Mouse (Mus musculus): ENCODE measurements around the gene Tiam2. TPM values are rescaled to one million over a fixed set of nuclear protein-coding genes. Genes with fewer than 3 reads are reported as not detected.

The Tiam2 gene
- polyA plus RNA-seq, 1 experiment from 2014 or later = 5.3 TPM

DNA sequence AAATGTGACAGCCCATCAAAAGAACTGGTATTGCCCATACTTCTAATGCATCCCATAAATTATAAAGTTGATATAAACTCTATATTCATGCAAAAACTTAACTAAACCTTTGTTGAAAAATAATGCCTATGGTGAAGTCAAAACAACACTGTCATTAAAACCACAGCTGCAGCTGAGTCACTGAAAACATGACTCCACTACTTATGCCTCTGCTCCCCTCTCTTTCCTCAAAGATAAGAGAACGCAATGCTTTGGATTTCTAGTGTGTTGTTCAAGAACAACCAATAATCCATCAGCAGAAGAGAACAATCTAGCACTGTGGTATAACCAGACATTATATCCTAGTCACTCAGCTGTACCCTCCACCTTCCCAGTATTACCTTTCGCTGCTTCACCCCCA lies 213.9 kb downstream of the Tiam2 start:
- no peaks in the 10 kb centered on the region for H3K4me1 ChIP-seq
- 95% methylated on average over 2 of the region's 2 CpGs for WGBS
- no peak for DNase-seq (ENCODE audit: extremely low spot score, low spot score)
- no peaks in the 10 kb centered on the region for H3K9me3 ChIP-seq
- no peaks in the 10 kb centered on the region for H3K27me3 ChIP-seq (ENCODE audit: poor library complexity, severe bottlenecking)
- no peak overlapping the region for H3K4me3 ChIP-seq
- no peak overlapping the region for H3K27ac ChIP-seq
- peaks cover 17% of the 10 kb centered on the region for H3K36me3 ChIP-seq (replicated peaks)

DNA sequence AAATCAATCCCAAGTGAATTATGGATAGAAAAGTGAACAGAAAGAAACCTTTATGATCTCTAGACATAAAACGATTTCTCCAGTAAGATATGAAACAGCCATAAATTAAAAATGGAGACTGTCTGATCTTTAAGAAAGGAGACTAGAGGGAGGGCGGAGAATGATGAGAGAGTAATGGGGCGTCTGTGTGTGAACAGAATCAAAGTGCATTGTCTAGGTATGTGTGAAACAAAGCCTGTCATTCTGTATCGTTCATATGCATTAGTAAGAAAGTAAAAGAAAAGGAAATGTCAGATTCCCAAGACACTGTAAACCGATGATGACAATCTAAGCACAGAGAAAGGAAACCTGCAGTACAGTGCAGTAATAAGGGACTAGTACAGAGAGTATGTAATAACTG lies 214.7 kb downstream of the Tiam2 start:
- Histone ChIP-seq H3K4me3 (no peak overlapping the region), H3K27ac (no peak overlapping the region)
- no peak for DNase-seq (ENCODE audit: extremely low spot score, low spot score)

DNA sequence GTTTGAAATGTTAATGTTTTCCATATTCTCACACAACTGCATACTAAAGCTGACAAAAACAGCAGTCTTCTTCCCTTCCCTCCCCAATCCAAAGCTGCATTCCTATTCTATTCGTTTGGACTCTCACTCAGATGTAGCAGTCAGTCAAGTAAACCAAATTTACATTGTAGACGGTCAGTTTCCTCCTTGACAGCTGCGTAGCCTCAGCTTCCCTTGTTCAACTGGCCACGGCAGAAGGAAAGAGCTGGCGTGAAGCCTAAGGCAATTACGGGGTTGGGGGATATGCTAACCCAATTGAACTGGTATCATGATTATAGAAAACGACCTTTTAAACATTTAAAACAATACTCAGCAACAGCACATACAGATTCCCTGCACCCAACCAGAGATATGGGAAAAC lies 221.4 kb downstream of the Tiam2 start:
- H3K4me1 ChIP-seq = no peaks in the 10 kb centered on the region
- no peak overlapping the region for H3K27ac ChIP-seq
- 78% methylated on average over 7 of the region's 7 CpGs for WGBS
- peaks cover 8% of the 10 kb centered on the region for H3K36me3 ChIP-seq (replicated peaks)
- H3K9me3 ChIP-seq = no peaks in the 10 kb centered on the region
- no peak for DNase-seq (ENCODE audit: extremely low spot score, low spot score)
- H3K27me3 ChIP-seq (ENCODE audit: poor library complexity, severe bottlenecking) = no peaks in the 10 kb centered on the region
- no peak overlapping the region for H3K4me3 ChIP-seq

More for the DNA sequence above, 214.7 kb downstream of the Tiam2 start:
- WGBS = 92% methylated on average over 5 of the region's 5 CpGs
- H3K36me3 ChIP-seq (replicated peaks) = peaks cover 17% of the 10 kb centered on the region
- H3K27me3 ChIP-seq (ENCODE audit: poor library complexity, severe bottlenecking) = no peaks in the 10 kb centered on the region
- no peaks in the 10 kb centered on the region for H3K4me1 ChIP-seq
- H3K9me3 ChIP-seq = no peaks in the 10 kb centered on the region

- H3K27me3 ChIP-seq (ENCODE audit: poor library complexity, severe bottlenecking) = no peaks in the 10 kb centered on the region
- H3K4me1 ChIP-seq = peaks cover 27% of the 10 kb centered on the region
- peaks cover 15% of the 10 kb centered on the region for H3K36me3 ChIP-seq (replicated peaks)
- H3K27ac ChIP-seq = no peak overlapping the region
- DNase-seq (ENCODE audit: extremely low spot score, low spot score) = no peak
- H3K9me3 ChIP-seq = no peaks in the 10 kb centered on the region
- 87% methylated on average over 1 of the region's 1 CpGs for WGBS
- no peak overlapping the region for H3K4me3 ChIP-seq
These were observed 229.9 kb downstream of the Tiam2 start for GRCm38 (mm10) chr17:3556251-3556650.

DNA sequence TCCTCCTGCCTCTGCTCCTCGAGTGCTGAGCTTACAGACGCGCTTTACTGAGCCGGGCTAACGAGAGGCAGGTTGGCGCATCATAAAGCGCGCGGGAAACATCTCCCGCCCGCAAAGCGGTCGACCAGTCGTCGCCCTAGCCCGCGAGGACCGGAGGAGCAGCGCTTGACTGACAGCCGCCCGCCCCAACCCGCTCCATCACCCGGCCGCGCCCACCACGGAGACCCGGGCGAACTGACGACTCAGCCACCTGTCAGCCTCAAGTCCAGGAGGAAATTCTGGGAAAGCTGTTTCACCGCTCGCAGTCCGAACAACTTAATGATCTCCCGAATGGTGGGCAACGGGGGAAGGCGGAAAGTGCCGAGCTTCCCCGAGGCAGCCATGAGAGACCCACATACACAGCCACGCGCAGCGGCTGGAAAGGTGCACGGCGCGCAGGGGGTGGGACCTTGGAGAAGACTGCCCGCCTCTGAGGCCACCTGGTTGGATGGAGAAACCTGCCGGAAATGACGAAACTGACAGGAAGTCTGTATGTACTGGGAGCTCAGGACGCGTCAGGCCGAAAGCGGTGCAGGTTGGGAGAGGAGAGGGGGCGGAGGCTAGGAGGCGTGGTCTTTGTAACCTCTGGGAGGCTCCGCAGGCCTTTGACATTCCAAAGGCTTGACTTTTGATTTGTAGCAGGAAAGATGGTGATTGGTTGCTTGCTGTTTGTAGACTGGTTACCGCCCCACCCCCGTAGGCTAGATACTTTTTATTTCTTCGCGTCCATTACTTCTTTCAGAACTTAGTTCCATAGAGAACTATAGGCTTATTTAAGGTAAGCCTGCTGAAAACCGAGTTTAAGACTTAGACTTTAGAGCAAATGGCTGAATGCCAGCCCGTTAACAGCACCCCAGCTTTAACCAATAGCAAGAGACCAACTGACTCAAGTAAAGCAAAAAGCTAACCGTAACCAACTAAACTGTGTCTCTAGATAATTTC lies 231.2 kb downstream of the Tiam2 start, which contains the start of gene Tfb1m:
TSS of gene Tfb1m (minus strand) at position 451 of the 981 bp plus-strand sequence.
- WGBS = under 1% methylated on average over 60 of the region's 60 CpGs

GRCm38 (mm10) chr17:3558356-3558870 lies 232.0 kb downstream of the Tiam2 start:
- H3K27ac ChIP-seq = peak overlapping the region; percentile 90
- WGBS = 68% methylated on average over 9 of the region's 9 CpGs
- peak; percentile 23 for DNase-seq (ENCODE audit: extremely low spot score, low spot score)
- H3K9me3 ChIP-seq = no peaks in the 10 kb centered on the region
- peaks cover 27% of the 10 kb centered on the region for H3K4me1 ChIP-seq
- peak overlapping the region; percentile 68 for H3K4me3 ChIP-seq
- H3K27me3 ChIP-seq (ENCODE audit: poor library complexity, severe bottlenecking) = no peaks in the 10 kb centered on the region
- H3K36me3 ChIP-seq (replicated peaks) = peaks cover 5% of the 10 kb centered on the region

More for the DNA sequence above, 231.2 kb downstream of the Tiam2 start, which contains the start of gene Tfb1m:
- Histone ChIP-seq H3K9me3 (no peaks in the 10 kb centered on the region), H3K4me3 (peak within 1 kb of the TSS; percentile 68), H3K36me3 (replicated peaks) (peaks cover 8% of the 10 kb centered on the region), H3K4me1 (peaks cover 27% of the 10 kb centered on the region), H3K27me3 (ENCODE audit: poor library complexity, severe bottlenecking) (no peaks in the 10 kb centered on the region), H3K27ac (peak within 1 kb of the TSS; percentile 90)
- peak; percentile 98 for DNase-seq (ENCODE audit: extremely low spot score, low spot score)

- 80% methylated on average over 3 of the region's 3 CpGs for WGBS
- H3K9me3 ChIP-seq = no peaks in the 10 kb centered on the region
These were observed 234.2 kb downstream of the Tiam2 start for GRCm38 (mm10) chr17:3560534-3560933.

DNA sequence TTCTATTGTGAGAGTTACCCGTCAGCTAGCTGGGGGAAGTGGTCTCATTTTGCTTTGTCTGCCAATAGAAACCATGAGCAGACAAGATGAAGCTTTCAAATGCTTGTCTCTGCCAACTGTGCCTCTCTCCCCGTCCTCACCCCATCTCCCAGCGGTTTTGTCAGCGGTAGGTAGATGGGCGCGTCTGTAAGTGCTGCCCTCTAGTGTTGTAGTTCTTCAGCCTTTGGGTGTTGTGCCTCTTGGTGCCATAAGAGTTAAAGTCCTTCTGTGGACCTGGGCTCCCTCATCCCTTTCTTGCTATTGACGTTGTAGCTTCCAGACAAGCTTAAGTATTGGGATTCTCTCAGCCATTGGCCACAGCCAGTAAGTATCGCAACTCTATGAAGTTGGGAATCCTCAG lies 236.0 kb downstream of the Tiam2 start:
- Histone ChIP-seq H3K36me3 (replicated peaks) (no peaks in the 10 kb centered on the region), H3K4me3 (no peak overlapping the region), H3K9me3 (no peaks in the 10 kb centered on the region), H3K4me1 (peaks cover 17% of the 10 kb centered on the region), H3K27ac (no peak overlapping the region), H3K27me3 (ENCODE audit: poor library complexity, severe bottlenecking) (no peaks in the 10 kb centered on the region)
- DNase-seq (ENCODE audit: extremely low spot score, low spot score) = no peak
- 63% methylated on average over 8 of the region's 8 CpGs for whole genome bisulfite sequencing

More at GRCm38 (mm10) chr17:3560534-3560933, 234.2 kb downstream of the Tiam2 start:
- Histone ChIP-seq H3K27me3 (ENCODE audit: poor library complexity, severe bottlenecking) (no peaks in the 10 kb centered on the region), H3K36me3 (replicated peaks) (no peaks in the 10 kb centered on the region), H3K27ac (no peak overlapping the region), H3K4me3 (no peak overlapping the region), H3K4me1 (peaks cover 27% of the 10 kb centered on the region)
- DNase-seq (ENCODE audit: extremely low spot score, low spot score) = no peak

DNA sequence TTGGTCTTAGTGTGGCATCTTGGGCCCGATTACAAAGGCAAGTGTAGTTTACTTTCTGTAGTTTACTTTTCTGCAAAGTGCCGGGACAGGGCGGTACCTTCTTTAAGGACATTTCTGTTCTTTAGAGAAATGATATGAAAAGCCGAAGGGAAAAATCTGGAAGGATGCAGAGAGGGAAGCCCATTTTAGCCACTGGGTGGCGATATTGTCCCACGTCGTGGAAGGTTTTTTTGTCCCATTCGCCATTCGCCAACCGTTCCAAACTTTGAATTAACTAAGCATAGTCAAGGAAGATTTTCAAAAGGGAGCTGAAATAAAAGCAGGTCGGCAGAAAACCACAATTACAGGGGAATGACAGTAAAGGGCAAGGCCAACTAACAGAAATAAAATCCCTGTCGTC lies 244.5 kb downstream of the Tiam2 start:
- 8% methylated on average over 12 of the region's 12 CpGs for WGBS
- H3K9me3 ChIP-seq = no peaks in the 10 kb centered on the region
- peaks cover 8% of the 10 kb centered on the region for H3K4me1 ChIP-seq
- H3K4me3 ChIP-seq = no peak overlapping the region
- no peaks in the 10 kb centered on the region for H3K36me3 ChIP-seq (replicated peaks)
- H3K27me3 ChIP-seq (ENCODE audit: poor library complexity, severe bottlenecking) = 0 out of 2 replicates have a peak, but pooled peaks cover 3% of the 10 kb centered on the region
- DNase-seq (ENCODE audit: extremely low spot score, low spot score) = peak; percentile 64
- no peak overlapping the region for H3K27ac ChIP-seq

Other genes starting within 250 kb of the Tiam2 start
- gene Scaf8, start 211.6 kb upstream of the Tiam2 start, polyA plus RNA-seq (2016; fragmentation: Nextera tagmentation; extraction: Ambion mirVana) = 19.6 and 21.1 TPM in 2 replicates
- gene Cldn20, start 206.0 kb downstream of the Tiam2 start, polyA plus RNA-seq (2016; fragmentation: Nextera tagmentation; extraction: Ambion mirVana) = not detected in 2 replicates
- gene Tfb1m, start 231.2 kb downstream of the Tiam2 start, polyA plus RNA-seq (2016; fragmentation: Nextera tagmentation; extraction: Ambion mirVana) = 23.5 and 27.2 TPM in 2 replicates